Mouse (Mus musculus): ENCODE measurements around the gene Pdik1l.

Gene Pdik1l

DNA sequence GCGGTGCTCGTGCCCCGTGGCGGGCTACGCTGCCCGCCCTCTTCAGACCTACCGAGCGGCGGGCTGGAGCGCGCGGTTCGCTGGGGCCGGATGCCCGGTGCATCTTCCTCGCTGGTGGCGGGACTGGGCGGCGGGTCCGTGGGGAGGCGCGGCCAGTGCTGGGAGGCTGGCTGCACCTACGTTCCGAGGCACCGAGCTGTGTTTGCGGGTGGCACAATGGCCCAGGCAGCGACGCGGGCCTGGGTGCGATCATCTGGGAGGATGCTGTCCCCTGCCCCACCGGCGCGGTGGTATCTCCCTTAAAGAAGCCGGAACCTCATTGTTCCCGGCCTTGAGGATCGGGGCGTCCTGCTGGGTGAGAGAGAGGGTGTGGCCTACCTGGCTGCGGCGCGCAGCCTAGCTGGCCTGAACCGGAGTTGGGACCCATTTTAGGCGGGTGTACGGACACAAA is at the start of gene Pdik1l:
Gene Pdik1l (minus strand): TSS at position 321 of the 451 bp plus-strand sequence.
- DNase-seq, result peak; percentile 79

DNA sequence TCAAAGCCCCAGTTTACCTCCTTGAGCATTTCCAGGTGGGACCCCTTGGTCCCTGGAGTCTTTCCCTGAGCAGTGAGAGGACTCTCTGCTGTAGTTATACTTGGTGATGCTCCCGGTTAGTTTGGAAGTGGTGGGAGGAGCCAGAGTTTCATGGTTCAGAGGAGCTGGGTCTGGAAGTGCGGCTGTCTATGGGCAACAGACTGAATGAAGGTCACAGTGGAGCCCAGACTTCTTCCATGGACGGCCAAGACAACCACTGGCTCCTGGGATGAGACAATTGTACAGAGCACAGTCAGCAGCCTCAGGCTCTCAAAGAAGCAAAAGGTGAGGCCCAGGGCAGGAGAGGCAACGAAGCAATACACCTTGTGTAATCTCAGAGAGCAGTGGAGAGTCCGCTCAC is 42.6 kb upstream of the Pdik1l start:
- DNase-seq, result no peak

DNA sequence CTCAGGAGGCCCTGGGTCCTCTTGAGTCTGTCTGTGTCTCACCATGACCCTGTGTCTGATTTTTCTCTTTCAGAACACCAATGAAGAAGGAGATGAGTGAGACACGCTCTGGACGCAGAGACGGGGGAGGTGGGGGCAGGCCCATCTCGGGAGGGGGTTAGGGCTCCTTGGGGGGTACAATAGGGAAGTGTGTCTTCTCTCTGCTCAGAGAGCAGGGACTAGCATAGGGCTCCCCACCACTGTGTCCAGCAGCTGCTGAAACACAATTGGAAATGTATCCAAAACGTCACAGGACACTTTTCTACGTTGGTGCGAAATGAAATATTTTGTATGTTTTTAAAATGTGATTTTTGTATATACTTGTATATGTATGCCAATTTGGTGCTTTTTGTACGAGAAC is 41.1 kb upstream of the Pdik1l start:
- DNase-seq, result no peak

DNA sequence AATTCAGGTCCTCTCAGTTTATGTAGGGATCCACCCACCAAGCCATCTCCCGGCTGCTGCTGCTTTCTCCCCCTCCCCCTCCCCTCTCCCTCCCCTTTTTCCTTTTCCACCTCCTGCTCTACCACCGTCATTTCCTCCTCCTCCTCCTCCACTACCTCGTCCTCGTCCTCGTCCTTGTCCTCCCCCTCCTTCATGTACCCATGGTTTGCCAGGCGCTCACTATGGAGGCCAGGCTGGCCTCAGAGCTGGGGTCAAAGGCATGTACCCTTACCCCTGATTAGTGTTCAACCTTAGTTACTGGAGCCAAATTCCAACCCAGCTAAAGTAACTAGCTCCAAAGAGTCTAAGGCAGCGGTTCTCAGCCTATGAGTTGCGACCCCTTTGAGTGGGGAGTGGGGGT is 40.5 kb upstream of the Pdik1l start:
- DNase-seq, result no peak

DNA sequence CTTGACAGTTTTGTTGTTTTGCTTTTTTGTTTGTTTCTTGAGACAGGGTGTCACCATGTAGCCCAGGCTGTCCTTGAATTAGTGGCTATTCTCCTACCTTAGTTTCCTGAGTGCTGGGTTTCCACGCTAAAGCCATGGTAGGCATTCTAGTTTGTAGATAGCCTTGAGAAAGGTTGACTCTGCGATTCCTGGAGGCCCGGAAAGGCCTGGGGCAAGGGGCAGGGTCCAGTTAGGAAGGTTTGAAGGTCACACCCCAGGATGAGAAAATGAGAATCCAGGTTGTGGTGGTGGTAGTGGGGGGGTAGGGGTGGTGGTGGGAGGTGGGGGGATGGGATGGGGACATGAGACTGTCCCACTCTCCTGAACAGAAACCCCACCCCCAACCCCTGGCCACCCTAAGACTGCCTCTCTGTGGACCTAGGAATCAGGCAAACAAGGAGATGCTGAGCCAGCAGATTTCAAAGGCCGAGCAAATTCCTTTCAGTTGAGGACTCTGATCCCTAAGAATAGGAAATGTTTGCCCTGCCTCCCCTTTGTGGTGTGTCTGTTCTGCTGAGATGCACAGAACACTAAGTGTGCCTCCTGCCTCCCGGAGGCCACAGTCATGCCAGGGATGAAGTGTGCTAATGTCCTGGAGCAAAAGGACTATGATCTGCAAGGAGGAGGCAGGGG is 39.3 kb upstream of the Pdik1l start:
- no peak for DNase-seq

DNA sequence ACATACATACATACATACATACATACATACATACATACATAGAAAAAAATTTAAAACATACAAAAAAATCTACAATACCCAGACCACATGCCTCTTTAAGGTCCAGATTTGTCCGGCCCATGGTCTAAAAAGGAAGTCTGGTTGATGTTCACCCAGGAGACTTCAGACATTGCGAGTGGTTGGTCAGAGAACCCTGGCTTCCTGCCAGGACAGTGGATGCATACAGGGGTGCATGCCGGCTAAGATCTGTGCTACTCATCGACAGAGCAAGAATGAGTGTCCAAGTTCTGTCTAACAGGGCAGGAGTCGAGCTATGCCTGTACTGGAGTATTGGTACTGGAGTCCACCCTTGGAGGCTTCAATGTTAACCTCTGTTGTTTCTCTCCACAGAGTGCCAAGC is 37.0 kb upstream of the Pdik1l start:
- DNase-seq, result no peak

DNA sequence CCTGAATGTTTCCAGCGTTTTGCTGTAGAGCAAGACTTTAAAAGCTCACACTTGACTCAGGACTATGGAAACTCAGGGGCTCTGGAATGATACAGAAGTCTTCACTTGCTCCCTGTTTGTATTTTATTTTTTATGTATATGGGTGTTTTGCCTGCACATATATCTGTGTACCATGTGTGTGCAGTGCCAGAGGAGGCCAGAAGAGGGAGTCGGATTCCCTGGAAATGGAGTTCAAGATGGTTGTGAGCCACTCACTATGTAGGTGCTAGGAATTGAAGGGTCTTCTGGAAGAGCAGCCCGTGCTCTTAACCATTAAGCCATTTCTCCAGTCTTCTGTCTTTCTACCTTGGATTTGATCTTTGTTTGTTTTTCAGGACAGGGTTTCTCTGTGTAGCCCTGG is 33.8 kb upstream of the Pdik1l start:
- no peak for DNase-seq

DNA sequence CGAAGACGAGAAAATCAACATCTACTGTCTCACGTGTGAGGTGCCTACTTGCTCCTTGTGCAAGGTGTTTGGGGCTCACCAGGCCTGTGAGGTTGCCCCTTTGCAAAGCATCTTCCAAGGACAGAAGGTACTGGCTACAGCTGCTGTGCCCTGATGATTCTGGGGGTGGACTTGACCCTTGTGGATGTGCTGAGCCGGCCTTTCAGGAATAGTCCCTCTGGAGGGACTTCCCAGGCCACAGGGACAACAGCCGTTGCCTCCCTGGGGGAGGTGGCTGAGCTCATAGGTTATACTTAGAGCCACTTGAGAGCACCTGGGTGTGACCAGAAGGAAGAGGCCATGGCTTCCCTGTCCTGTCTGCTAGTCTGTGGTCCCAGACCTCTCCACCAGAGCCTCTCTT is 32.0 kb upstream of the Pdik1l start:
- DNase-seq, result no peak

DNA sequence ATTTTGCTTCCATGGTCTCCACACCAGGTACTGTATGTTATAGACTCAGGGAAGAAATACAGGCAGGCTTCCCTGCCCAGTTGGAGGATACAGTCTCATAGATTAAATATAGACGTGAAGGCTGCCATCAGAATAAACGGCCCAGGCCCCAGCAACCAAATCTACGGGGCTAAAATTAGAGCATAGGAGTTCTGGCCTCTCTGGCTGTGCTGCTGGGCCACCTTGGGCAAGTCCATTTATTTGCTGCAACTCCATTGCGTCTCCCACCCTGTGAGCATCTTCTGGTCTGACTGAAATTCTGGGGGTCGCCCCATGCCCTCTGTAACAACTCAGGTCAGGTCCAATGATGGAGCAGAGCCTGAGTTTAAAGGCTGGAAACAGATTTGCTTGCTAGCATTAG is 31.4 kb upstream of the Pdik1l start:
- no peak for DNase-seq

DNA sequence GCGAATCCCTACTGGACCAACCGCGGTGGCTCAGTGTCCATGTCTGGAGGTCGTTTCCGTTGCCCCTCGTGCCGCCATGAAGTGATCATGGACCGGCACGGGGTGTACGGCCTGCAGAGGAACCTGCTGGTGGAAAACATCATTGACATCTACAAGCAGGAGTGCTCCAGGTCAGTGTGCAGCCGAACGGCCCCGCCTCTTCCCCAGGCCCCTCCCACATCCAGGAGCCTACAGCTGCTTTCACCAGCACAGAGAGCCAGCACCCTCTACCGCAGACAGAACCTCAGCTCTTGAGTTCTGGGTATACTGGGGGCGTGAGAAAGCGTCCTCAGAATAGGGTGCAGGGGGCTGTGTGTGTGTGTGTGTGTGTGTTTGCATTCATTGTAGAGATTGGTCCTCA is 28.7 kb upstream of the Pdik1l start:
- no peak for DNase-seq

DNA sequence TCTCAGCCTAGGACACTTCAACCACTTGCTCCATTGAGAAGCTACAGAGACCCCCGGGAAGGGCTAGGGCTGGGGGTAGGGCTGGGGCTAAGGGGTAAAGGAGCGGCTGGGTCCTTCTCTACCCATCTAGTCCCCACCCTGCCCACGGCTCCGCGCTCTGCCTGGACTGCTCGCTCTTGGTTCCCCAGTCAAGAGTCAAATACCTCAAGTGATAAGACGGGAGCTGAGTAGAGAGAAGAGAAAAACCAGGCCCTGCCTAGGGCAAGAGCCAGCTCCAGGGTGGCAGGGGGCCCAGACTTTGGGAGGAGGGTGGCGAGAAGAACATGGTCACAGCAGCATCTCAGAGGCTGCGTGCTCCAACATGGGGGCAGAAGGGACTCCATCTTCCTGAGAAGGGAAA is 27.8 kb upstream of the Pdik1l start:
- DNase-seq, result no peak

DNA sequence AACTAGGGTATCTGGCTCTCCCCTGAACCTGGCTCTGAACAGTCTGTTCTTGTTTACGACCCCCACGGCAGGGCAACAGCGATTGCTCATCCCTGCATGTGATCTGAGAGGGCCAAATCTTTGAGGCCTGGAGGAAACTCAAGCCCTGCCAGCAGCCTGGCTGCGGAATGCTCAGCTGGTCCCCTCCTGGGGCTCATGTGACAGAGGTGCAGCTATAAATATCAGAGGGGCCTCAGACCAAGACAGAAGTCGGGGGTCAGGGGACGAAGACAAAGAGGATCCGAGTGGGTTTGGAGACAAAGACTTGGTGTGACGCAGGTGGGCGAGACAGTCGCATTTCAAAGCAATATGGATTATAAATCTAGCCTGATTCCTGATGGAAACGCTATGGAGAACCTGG is 27.2 kb upstream of the Pdik1l start, which contains the start of gene Trim63:
Gene Trim63 (plus strand): TSS at position 245 of the 400 bp plus-strand sequence.
- no peak for DNase-seq

DNA sequence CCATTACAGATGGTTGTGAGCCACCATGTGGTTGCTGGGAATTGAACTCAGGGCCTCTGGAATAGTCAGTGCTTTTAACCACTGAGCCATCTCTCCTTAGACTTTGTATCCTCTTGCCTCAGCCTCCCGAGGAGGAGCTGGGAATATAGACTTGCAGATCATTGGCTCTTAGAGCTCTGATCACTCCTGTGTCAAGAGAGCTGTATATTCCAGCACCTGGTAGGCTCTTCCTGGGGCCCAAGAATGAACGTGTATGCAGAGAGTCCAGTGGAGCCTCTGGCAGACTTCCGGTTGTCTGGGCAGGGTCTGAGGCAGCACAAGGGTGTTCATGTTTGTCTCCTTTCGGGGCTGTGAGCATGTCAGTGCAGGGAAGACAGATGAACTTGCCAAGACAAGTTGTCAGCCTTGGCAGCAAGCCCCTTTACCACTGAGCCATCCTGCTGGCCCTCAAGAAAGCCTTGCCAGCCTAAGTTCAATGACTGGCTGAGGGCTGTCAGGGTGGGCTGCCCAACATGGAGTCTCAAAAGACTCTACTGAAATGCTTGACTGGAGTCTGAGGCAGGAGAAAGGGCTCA is 26.5 kb upstream of the Pdik1l start:
- DNase-seq, result no peak

DNA sequence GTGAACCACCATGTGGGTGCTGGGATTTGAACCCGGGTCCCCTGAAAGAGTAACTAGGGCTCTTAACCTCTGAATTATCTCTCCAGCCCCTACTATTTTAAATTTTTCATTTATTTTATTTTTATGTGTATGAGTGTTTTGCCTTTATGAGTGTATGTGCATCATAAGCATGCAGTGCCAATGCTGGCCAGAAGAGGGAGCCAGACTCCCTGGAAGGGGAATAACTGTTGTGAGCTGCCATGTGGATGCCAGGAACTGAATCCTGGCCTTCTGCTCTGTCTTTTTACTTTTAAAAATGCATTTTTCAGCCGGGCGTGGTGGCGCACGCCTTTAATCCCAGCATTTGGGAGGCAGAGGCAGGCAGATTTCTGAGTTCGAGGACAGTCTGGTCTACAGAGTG is 25.2 kb upstream of the Pdik1l start:
- DNase-seq, result no peak

DNA sequence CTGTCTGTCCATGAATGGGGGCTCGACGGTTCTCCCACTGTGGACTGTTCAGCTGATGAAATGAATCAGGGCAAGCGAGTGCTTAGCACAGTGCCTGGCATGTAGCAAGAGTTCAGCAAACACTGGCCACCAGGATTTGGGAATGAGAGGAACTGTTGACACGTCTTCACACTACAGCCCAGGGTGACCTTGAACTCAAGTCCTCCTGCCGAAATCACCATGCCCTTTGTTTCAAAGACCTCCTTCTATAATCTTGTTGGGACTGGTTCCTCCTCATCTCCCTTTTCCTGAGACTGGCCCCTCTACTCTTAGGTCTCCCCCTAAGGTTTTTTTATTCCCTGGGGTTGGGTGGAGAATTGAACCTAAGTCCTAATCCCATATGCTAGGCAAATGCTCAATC is 24.6 kb upstream of the Pdik1l start:
- DNase-seq, result no peak

DNA sequence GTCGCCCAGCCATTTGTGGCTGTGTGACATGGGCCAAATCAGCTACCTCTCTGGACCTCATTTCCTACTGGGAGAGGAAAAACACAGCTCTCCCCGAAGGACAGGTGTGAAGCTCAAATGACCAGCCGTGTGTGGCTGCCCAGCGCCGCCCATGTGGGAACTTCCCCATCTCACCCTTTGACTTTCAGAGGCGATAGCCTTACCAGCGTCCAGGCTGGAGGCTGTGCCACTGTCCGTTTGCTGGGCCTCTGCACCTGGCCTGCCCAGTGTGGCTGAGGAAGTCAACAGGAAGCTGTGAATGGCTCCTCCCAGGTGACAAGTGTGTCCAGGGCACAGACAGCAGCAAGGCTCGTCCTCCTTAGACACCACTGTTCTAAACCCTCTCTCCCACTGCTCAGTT is 24.1 kb upstream of the Pdik1l start:
- no peak for DNase-seq

DNA sequence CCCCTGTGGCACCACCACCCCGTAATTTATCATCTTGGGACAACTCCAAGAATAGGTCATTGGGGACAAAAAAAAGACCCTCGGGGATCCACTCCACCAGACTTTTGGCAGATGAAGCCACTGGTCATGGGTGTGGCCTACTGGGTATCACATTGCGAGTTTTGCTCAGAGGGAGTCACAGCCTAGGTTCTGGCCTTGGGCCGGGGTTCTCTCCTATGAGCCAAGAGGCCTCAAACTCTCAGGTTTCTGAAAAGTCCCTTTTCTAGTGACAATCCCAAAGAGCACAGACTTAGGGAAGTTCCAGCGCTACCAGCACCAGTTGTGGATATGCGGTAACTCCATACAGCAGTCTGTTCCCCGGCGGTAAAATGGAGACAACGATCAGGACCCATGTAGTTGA is 23.0 kb upstream of the Pdik1l start:
- DNase-seq, result no peak

DNA sequence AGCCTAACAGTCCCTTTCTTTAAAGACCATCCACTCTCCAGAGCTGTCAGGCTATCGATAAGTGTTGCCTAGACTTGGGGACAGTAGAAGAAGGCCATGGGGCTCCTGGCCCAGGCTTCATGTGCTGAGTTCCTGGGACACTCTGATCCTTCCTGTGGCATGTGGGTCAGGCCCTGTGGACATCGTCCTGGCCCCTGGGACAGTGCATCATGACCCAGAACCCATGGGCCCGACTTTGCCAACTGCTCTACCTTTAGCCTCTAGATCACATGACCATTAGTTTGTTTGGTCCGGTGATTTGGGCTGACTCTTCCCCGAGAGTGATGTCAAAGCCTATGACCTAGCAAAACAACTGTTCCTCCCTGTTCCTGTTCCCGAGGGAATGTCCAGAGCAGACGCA is 22.4 kb upstream of the Pdik1l start:
- DNase-seq, result no peak

DNA sequence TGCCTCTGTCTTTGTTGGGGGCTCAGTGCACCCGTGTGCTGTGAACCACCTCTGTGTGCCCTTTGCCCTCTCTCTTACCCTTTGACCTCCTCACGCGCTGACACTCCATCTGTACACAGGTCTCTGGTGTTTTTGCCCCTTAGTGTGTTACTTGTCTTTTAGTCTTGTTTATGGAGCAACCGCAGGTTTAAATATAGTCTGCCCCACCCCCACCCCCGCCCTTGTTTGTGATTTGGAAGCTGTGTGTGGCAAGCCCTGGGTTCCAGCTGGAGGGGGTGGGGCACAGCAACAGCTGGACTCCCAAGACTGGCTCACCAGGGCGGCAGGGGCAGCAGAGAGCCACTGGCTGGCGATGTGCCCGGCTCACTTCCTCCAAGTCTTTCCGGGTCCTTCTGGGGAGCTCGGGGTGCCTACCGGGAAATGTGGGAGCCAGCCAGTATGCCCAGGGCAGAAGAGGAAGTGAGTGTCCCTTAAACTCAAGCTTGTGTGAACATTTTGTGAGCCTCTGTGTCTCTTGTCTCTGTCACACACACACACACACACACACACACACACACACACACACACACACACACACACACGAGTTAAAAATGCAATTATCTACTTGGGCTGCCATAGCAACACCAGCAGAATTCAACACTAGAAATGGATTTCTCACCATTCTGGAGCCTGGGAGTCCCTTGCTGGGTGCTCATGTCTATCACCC is 19.8 kb upstream of the Pdik1l start:
- DNase-seq, result no peak

DNA sequence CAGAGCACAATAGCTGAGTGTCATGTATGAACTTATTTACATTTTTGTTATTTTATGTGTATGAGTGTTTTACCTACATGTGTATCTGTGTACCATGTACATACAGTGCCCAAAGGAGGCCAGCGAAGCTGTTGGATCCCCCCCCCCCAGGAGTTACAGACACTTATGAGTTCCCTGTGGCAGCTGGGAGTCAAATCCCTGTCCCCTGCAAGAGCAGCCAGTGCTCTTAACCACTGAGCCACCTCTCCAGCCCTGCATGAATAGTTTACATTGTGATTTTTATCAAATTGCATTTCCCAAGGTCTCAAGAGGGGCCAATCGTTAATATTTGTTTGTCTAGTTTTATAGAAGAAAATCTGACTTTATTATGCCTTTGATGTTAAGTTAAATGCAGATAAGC is 19.3 kb upstream of the Pdik1l start:
- DNase-seq, result no peak

DNA sequence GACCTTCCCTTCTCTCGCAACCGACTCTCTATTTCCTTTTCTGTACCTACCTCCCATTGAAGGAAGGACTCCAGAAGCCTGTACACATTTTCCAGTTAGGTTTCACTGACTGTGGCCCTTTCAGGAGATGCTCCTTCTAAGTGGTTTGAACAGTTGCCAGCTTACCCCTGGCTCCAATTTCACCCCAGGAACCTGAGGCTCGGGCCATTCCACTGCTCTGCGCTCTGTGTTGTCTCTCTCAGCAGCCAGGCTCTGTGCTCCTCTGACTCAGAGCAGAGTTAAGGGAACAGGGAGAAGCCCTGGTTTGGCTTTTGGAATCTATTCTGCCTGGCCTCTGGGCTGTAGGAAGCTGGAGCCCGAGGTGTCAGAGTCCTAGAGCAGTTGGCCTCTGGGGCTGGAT is 14.4 kb upstream of the Pdik1l start:
- DNase-seq, result no peak

DNA sequence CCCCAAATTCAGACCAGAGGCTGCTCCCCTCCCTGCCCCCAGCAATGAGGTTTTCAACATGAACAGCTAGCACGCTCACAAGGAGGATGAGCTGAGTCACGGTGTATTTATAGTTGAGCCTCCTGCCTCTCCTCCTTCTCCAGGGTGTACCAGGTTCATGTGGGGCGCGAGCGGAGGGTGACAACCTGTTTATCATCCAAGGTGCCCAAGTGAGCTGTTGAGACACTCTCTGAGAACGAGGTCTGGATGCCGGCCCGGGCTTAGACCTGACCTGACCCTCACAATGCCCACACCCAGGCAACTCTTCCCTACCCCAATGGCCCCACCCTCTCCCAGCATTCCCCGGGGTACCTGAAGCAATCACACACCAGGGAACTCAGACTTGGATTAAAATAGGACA is 12.6 kb upstream of the Pdik1l start:
- DNase-seq, result no peak

DNA sequence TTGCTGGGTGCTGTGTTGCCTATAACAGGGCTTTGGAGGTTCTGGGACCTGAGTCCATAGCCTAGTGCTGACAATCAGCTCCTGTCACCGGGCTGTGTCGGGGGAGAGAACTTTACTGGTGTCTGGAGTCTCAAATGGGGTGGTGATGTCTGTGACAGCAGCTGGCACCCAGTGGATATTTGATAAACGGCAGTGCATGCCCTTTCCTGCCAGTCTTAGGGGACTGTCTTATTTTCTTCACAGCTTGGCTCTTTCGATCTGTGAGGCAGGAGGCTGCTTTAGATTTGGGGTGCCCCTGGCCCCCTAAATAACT is 11.8 kb upstream of the Pdik1l start:
- DNase-seq, result no peak

DNA sequence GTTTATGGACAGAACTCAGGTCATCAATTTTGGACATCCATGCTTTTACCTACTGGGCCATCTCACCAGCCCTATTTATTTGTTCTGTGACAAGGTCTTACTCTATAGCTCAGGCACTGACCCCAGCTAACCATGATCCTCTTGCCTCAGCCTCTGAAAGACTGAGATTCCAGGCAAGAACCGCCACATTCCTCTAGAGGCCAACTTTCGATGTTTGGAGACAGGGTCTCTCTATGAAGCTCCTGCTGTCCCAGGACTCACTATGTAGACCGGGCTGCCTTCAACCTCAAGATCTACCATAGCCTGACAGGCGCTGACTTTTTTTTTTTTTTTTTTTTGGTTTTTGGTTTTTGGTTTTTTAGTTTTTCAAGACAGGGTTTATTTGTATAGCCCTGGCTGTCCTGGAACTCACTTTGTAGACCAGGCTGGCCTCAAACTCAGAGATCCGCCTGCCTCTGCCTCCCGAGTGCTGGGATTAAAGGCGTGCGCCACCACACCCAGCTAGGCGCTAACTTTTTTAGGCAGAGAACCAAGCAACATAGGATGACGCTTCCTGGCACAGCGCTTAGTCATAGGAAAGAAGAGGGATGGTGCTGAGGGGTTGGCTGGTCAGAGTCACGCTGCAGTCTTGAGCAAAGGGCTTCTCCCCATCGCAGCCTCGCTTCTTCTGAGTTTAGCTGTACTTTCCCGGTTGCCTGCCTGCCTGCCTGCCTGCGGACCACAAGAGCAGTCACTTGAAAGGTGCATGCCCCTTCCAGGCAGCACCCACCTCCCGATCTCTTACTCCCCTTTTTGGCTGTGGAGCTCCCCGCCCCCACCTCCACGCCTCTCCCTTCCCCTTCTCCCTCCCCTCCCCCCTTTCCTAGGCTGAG is 11.2 kb upstream of the Pdik1l start:
- DNase-seq, result no peak

Data from cerebellum, adult 9-10 months (tissue).